Mouse (Mus musculus): ENCODE results near the gene Sipa1. TPM values are rescaled to one million over a fixed set of nuclear protein-coding genes. Genes with fewer than 3 reads are reported as not detected.
"Not testable (repeated sequence)": the region's sequence is repeated elsewhere in the genome, so short reads cannot be mapped to it uniquely, and the experiment has no call there.

The Sipa1 gene
- total and polyA plus RNA-seq, 3 experiments, result 19.9 to 37.7 (median 23.5) TPM

DNA sequence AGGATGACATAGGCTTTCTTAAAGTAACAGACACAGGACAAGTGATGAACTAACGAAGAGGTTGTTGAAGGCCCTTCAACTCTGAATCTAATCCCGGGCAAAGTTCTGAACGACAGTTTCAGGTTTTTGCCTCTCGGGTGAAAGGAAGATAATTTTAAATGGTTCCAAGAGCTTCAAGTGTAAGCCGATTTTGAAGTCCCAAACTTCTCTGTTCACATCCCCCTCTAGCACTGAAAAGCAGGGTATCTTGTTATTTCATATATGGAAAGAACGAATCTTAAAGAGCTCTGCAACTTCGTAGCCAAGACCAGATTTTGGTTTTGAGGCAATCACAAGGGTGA is 25.6 kb upstream of the Sipa1 start:
- TF ChIP-seq CTCF (IDR thresholded peaks at IDR 0.05) (no peak), POLR2A (IDR thresholded peaks at IDR 0.05; ENCODE audit: insufficient read depth, low read depth, low read length) (no peak), EP300 (IDR thresholded peaks at IDR 0.05; ENCODE audit: insufficient read depth, low read depth, low read length) (no peak)
- Histone ChIP-seq H3K27ac (peak overlapping the region; percentile 97), H3K4me1 (ENCODE audit: control insufficient read depth, insufficient read depth, low read length) (peaks cover 14% of the 10 kb centered on the region), H3K79me2 (replicated peaks; ENCODE audit: control insufficient read depth, insufficient read depth, low read length) (peaks cover 7% of the 10 kb centered on the region), H3K36me3 (ENCODE audit: control insufficient read depth, insufficient read depth, low read length) (no peaks in the 10 kb centered on the region), H3K27me3 (ENCODE audit: control insufficient read depth, insufficient read depth, low read length) (no peaks in the 10 kb centered on the region), H3K9ac (ENCODE audit: low read depth, low read length) (peak overlapping the region; percentile 64), H3K4me3 (peak overlapping the region; percentile 94)
- no peak for DNase-seq
- under 1% methylated on average over 7 of the region's 7 CpGs for WGBS
- intact Hi-C loops (cut with DNase I), result loop anchor here (5.0 to 10.0 kb wide), 3 partner anchors 42 to 304 kb away; partner anchors contain the start of genes Kat5 and Sart1

DNA sequence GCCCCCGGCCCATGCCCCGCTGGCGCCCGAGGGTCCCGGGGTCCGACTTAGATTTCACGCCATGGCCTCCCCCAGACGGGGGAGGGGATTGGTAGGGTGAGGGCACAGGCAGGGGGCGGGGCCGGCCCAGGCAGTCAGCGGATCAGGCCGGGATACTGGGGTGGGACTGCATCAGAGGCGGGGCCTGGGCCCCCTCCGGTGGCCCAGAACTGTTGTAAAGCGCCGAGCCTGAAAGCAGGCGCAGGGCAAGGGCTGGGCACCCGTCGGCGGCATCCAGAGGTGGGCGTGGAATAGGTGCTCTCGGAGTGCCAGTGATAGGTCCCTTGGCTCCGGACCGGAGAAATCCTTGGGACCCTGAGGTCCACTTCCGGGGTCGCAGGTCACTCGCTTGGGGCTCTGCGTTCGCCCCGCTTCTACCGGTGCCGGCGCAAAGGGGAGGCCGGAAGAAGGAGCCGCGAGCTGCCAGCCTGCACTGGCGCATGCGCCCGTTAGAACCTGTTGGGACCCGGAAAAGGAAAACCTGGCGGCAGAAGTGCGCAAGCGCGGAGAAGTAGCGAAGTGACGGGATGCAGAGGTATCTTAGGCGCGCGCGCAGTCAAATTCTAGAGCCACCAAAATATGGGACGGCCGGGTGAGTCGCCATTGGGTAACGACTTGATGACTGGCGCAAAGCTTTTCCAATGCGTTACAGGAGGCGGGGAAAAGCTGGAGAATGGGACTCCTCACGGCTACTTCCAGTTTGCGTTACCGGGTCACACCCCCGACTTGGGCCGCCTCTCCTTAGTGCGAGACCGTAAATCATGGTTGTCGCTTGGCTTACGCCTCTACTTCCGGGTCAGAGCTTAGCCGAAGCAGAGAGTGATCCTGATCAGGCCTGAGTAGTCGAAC is 24.9 kb upstream of the Sipa1 start, which contains the start of the genes Map3k11 and Pcnx3:
TSS of gene Map3k11 (plus strand) at position 543 of the 888 bp plus-strand sequence.
TSS of gene Pcnx3 (minus strand) at position 709 of the 888 bp plus-strand sequence.
- Histone ChIP-seq H3K4me3 (peak within 1 kb of the TSS; percentile 94), H3K79me2 (replicated peaks; ENCODE audit: control insufficient read depth, insufficient read depth, low read length) (peaks cover 7% of the 10 kb centered on the region), H3K4me1 (ENCODE audit: control insufficient read depth, insufficient read depth, low read length) (peaks cover 9% of the 10 kb centered on the region), H3K27me3 (ENCODE audit: control insufficient read depth, insufficient read depth, low read length) (no peaks in the 10 kb centered on the region), H3K9ac (ENCODE audit: low read depth, low read length) (peak within 1 kb of the TSS; percentile 78), H3K27ac (peak within 1 kb of the TSS; percentile 97), H3K36me3 (ENCODE audit: control insufficient read depth, insufficient read depth, low read length) (no peaks in the 10 kb centered on the region)
- under 1% methylated on average over 68 of the region's 69 CpGs for WGBS
- peak; percentile 93 to 99 for DNase-seq
- intact Hi-C loops (cut with DNase I), result loop anchor here (1.0 to 10.0 kb wide), 4 partner anchors 25 to 304 kb away; partner anchors contain the start of genes Kat5, Sart1 and Sipa1
- TF ChIP-seq CTCF (IDR thresholded peaks at IDR 0.05), result peak; percentile 53
- TF ChIP-seq EP300 (IDR thresholded peaks at IDR 0.05; ENCODE audit: insufficient read depth, low read depth, low read length), result peak; percentile 67; the same call in 1 of the 2 replicates
- no peak; the same call in 1 of the 2 replicates for TF ChIP-seq POLR2A (IDR thresholded peaks at IDR 0.05; ENCODE audit: insufficient read depth, low read depth, low read length)

DNA sequence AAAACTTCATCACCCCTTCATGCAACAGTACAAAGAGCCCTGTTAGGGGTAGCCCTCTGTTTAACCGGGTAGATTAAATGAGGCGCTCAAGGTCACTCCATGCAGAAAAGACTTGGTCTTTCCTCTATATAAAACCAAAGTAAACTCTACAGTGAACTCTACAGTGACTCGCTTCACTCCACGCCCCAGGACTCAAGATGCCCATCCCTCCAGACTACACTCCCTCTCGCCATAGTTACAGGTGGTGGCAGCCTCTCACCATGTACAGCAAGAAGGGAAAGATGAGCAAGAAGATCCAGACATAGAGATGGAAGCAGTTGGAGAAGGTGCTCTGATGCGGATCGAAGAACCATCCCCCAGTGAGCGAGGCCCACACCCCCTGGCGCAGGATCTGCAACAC is 24.2 kb upstream of the Sipa1 start:
- peaks cover 7% of the 10 kb centered on the region for H3K79me2 ChIP-seq (replicated peaks; ENCODE audit: control insufficient read depth, insufficient read depth, low read length)
- intact Hi-C loops (cut with DNase I), result loop anchor here (1.0 to 10.0 kb wide), 4 partner anchors 24 to 303 kb away; partner anchors contain the start of genes Kat5, Sart1 and Sipa1
- 22% methylated on average over 9 of the region's 9 CpGs for WGBS
- H3K27me3 ChIP-seq (ENCODE audit: control insufficient read depth, insufficient read depth, low read length), result no peaks in the 10 kb centered on the region
- H3K4me3 ChIP-seq, result peak overlapping the region; percentile 94
- TF ChIP-seq CTCF (IDR thresholded peaks at IDR 0.05) (no peak), EP300 (IDR thresholded peaks at IDR 0.05; ENCODE audit: insufficient read depth, low read depth, low read length) (no peak), POLR2A (IDR thresholded peaks at IDR 0.05; ENCODE audit: insufficient read depth, low read depth, low read length) (no peak)
- peaks cover 4% of the 10 kb centered on the region for H3K4me1 ChIP-seq (ENCODE audit: control insufficient read depth, insufficient read depth, low read length)
- peak overlapping the region; percentile 97 for H3K27ac ChIP-seq
- DNase-seq, result no peak
- H3K36me3 ChIP-seq (ENCODE audit: control insufficient read depth, insufficient read depth, low read length), result no peaks in the 10 kb centered on the region
- H3K9ac ChIP-seq (ENCODE audit: low read depth, low read length), result peak overlapping the region; percentile 71

DNA sequence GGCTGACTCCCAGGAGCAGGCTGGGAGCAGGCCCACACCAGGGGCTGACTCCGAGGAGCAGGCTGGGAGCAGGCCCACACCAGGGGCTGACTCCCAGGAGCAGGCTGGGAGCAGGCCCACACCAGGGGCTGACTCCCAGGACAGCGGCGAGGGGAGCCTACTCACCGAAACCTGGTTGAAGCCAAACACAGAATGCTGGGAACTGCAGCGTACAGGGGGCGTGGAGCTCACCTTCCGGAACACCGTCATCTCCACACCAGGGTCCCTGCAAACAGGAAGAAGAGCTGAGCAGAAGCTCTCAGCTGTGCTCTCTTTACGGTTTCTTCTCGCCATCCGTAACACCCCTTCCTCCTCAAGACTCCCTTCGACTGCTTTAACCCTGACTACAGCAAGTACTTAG is 23.4 kb upstream of the Sipa1 start:
- intact Hi-C loops (cut with DNase I), result loop anchor here (5.0 to 10.0 kb wide), 3 partner anchors 40 to 302 kb away; partner anchors contain the start of genes Kat5 and Sart1
- H3K36me3 ChIP-seq (ENCODE audit: control insufficient read depth, insufficient read depth, low read length), result not testable (repeated sequence)

DNA sequence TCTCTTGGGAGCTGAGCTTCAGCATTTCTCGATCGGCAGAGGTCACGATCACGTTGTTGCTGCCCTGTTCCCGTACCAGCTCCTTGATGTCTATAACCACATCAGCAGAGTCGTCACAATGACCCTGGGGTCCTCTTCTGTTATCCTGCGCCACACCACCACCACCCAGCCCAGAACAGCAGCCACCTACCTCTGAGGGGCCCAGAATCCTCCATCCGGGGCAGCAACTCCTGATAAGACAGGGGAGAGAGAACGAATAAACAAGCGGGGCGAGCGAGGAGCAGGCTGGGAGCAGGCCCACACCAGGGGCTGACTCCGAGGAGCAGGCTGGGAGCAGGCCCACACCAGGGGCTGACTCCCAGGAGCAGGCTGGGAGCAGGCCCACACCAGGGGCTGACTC is 22.9 kb upstream of the Sipa1 start:
- no peak for TF ChIP-seq POLR2A (IDR thresholded peaks at IDR 0.05; ENCODE audit: insufficient read depth, low read depth, low read length)
- TF ChIP-seq CTCF (IDR thresholded peaks at IDR 0.05), result no peak
- TF ChIP-seq EP300 (IDR thresholded peaks at IDR 0.05; ENCODE audit: insufficient read depth, low read depth, low read length), result no peak
- intact Hi-C loops (cut with DNase I), result loop anchor here (5.0 to 10.0 kb wide), 3 partner anchors 39 to 302 kb away; partner anchors contain the start of genes Kat5 and Sart1
- no peaks in the 10 kb centered on the region for H3K36me3 ChIP-seq (ENCODE audit: control insufficient read depth, insufficient read depth, low read length)

More for the DNA sequence above, 23.4 kb upstream of the Sipa1 start:
- H3K4me1 ChIP-seq (ENCODE audit: control insufficient read depth, insufficient read depth, low read length); DNase-seq; H3K79me2 ChIP-seq (replicated peaks; ENCODE audit: control insufficient read depth, insufficient read depth, low read length); H3K4me3 ChIP-seq; H3K27me3 ChIP-seq (ENCODE audit: control insufficient read depth, insufficient read depth, low read length); H3K9ac ChIP-seq (ENCODE audit: low read depth, low read length); H3K27ac ChIP-seq: not testable (repeated sequence)
- 91% methylated on average over 12 of the region's 12 CpGs for WGBS

More for the DNA sequence above, 22.9 kb upstream of the Sipa1 start:
- Histone ChIP-seq H3K4me3 (no peak overlapping the region), H3K27me3 (ENCODE audit: control insufficient read depth, insufficient read depth, low read length) (no peaks in the 10 kb centered on the region), H3K79me2 (replicated peaks; ENCODE audit: control insufficient read depth, insufficient read depth, low read length) (peaks cover 6% of the 10 kb centered on the region), H3K4me1 (ENCODE audit: control insufficient read depth, insufficient read depth, low read length) (peaks cover 4% of the 10 kb centered on the region), H3K27ac (no peak overlapping the region), H3K9ac (ENCODE audit: low read depth, low read length) (no peak overlapping the region)
- DNase-seq, result no peak
- 81% methylated on average over 13 of the region's 13 CpGs for WGBS
